Mouse (Mus musculus): ENCODE measurements around the gene Actn1. TPM values are rescaled to one million over a fixed set of nuclear protein-coding genes. Genes with fewer than 3 reads are reported as not detected.
A peak's percentile ranks its signal among the peaks of the same experiment; 100 is the strongest.

Gene Actn1
- polyA plus RNA-seq, 1 experiment from 2014 or later = 8.3 TPM

DNA sequence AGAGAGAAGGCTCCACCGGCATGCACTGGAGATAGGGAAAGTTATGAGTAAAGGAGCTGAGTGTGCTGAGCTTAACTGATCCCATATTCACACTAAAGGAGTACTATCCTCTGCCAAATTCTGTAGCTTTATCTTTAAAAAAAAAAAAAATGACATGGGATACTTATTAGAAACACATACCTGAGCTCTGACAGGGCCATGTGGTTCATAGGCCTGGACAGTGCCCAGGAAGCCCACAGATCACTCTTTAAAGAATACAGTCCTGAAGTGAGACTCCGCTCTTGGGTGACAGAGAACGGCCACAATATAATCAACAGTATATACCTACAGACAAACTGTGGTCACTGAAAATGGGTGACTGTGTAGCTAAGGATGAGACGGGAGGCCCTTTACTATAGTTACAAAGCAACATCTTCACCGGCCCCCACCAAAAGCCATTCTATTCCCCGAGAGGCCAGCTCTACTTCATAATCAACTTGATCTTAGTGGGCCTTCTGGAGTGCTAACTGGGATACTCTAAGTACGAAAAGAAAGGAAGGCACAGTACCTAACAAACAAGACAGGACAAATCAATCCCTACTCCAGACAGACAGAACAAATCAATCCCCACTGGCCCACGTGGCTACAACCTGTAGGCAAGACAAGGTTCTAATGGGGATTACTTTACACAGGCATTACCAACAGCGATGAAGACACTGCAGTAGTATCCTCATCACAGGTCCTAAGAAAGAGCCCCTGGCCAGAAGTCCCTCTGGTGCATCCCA lies 27.9 kb downstream of the Actn1 start:
- ATAC-seq = no peak

DNA sequence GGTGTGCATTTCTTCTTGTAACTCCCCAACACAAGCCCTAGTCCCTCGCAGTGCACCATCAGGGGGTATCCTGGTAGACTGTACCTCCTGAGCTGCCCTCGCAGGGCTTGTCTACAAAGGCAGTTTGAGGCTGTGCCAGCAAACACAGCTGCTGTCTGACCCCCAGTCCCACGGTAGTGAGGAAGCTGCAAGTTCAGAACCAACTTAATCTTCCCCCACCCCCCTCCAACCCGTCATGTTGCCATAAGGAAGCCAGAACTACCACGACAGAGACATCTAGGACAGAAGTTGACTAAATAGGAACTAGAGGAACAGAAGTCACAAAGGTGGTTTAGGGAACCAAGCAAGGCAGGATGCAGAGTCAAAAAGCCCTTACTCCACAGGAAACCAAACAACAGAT lies 28.9 kb downstream of the Actn1 start:
- H3K9ac ChIP-seq (ENCODE audit: low read depth, low read length) = no peak overlapping the region
- H3K4me1 ChIP-seq (ENCODE audit: control insufficient read depth, insufficient read depth, low read depth, low read length) = peaks cover 30% of the 10 kb centered on the region
- no peak for ATAC-seq
- no peaks in the 10 kb centered on the region for H3K27me3 ChIP-seq (replicated peaks; ENCODE audit: control insufficient read depth, insufficient read depth, low read length)
- peak overlapping the region; percentile 40; the same call in 1 of the 2 replicates for H3K27ac ChIP-seq (ENCODE audit: low read depth, low read length)
- no peak overlapping the region for H3K4me3 ChIP-seq (ENCODE audit: low read length)
- no peaks in the 10 kb centered on the region for H3K9me3 ChIP-seq (ENCODE audit: control insufficient read depth, low read length)
- H3K4me2 ChIP-seq (ENCODE audit: low read length) = no peak overlapping the region
- H3K36me3 ChIP-seq (ENCODE audit: control insufficient read depth, insufficient read depth, low read length) = no peaks in the 10 kb centered on the region
- 29% methylated on average over 5 of the region's 5 CpGs for WGBS

More for the DNA sequence above, 27.9 kb downstream of the Actn1 start:
- Histone ChIP-seq H3K4me1 (ENCODE audit: control insufficient read depth, insufficient read depth, low read depth, low read length) (peaks cover 30% of the 10 kb centered on the region), H3K9ac (ENCODE audit: low read depth, low read length) (no peak overlapping the region), H3K4me3 (ENCODE audit: low read length) (no peak overlapping the region), H3K4me2 (ENCODE audit: low read length) (no peak overlapping the region), H3K36me3 (ENCODE audit: control insufficient read depth, insufficient read depth, low read length) (no peaks in the 10 kb centered on the region), H3K27me3 (replicated peaks; ENCODE audit: control insufficient read depth, insufficient read depth, low read length) (no peaks in the 10 kb centered on the region), H3K9me3 (ENCODE audit: control insufficient read depth, low read length) (no peaks in the 10 kb centered on the region), H3K27ac (ENCODE audit: low read depth, low read length) (no peak overlapping the region)
- 91% methylated on average over 9 of the region's 9 CpGs for WGBS

DNA sequence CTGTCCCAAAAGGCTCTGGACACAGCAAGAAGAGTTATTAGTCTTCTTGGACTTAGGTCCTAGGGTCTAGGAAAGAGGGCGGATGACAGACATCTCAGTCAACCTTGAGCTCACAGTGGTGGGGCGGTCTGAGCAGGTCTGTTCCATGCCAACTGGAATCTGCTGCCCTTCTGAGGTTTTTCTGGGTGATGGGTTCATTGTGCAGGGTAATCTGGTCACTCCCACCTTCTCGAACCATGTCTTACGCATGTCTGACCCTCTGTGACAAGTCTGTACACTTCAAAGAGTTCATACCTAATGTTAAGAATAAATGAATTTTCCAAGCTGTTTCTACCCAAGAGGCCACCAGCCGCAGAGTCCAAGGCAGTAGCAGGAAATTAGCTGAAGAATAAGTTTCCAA lies 29.3 kb downstream of the Actn1 start:
- no peak for ATAC-seq
- H3K4me2 ChIP-seq (ENCODE audit: low read length) = no peak overlapping the region
- WGBS = 61% methylated on average over 5 of the region's 5 CpGs
- H3K4me1 ChIP-seq (ENCODE audit: control insufficient read depth, insufficient read depth, low read depth, low read length) = peaks cover 30% of the 10 kb centered on the region
- H3K4me3 ChIP-seq (ENCODE audit: low read length) = no peak overlapping the region
- peak overlapping the region; percentile 40; the same call in 1 of the 2 replicates for H3K27ac ChIP-seq (ENCODE audit: low read depth, low read length)
- no peaks in the 10 kb centered on the region for H3K27me3 ChIP-seq (replicated peaks; ENCODE audit: control insufficient read depth, insufficient read depth, low read length)
- no peaks in the 10 kb centered on the region for H3K36me3 ChIP-seq (ENCODE audit: control insufficient read depth, insufficient read depth, low read length)
- H3K9ac ChIP-seq (ENCODE audit: low read depth, low read length) = no peak overlapping the region
- H3K9me3 ChIP-seq (ENCODE audit: control insufficient read depth, low read length) = no peaks in the 10 kb centered on the region

DNA sequence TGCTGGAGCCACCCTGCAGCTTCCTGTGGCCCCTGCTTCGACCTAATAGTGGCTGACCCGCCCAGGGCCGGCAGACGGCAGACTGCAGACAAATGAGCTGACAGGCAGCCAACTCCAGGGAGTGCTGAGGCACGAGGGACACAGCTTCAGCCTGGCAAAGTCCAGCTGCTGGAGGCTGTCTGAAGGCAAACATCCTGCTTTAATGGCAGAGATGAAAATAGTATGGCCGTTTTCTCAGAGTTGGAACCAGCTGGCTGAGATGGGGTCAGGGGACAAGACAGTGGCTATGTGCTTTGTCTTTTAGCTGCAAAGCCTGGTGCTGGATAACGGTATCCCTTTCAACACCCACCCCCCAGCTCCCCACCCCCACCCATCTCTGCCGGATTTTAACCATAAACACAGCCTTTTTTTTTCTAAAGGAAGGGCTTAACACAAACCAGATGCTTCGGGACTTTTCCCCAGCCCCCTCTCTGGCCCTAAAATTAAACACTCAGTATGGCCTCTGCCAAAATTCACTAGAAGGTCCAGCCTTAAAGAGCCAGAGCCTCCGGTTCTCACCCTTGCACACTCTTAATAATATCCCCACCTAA lies 30.0 kb downstream of the Actn1 start:
- Histone ChIP-seq H3K27ac (ENCODE audit: low read depth, low read length) (peak overlapping the region; percentile 52), H3K27me3 (replicated peaks; ENCODE audit: control insufficient read depth, insufficient read depth, low read length) (no peaks in the 10 kb centered on the region), H3K4me2 (ENCODE audit: low read length) (no peak overlapping the region; the same call in 1 of the 2 replicates), H3K9me3 (ENCODE audit: control insufficient read depth, low read length) (no peaks in the 10 kb centered on the region), H3K4me1 (ENCODE audit: control insufficient read depth, insufficient read depth, low read depth, low read length) (peaks cover 30% of the 10 kb centered on the region), H3K4me3 (ENCODE audit: low read length) (no peak overlapping the region), H3K9ac (ENCODE audit: low read depth, low read length) (no peak overlapping the region), H3K36me3 (ENCODE audit: control insufficient read depth, insufficient read depth, low read length) (no peaks in the 10 kb centered on the region)
- 4% methylated on average over 10 of the region's 10 CpGs for WGBS
- ATAC-seq = peak; percentile 78

DNA sequence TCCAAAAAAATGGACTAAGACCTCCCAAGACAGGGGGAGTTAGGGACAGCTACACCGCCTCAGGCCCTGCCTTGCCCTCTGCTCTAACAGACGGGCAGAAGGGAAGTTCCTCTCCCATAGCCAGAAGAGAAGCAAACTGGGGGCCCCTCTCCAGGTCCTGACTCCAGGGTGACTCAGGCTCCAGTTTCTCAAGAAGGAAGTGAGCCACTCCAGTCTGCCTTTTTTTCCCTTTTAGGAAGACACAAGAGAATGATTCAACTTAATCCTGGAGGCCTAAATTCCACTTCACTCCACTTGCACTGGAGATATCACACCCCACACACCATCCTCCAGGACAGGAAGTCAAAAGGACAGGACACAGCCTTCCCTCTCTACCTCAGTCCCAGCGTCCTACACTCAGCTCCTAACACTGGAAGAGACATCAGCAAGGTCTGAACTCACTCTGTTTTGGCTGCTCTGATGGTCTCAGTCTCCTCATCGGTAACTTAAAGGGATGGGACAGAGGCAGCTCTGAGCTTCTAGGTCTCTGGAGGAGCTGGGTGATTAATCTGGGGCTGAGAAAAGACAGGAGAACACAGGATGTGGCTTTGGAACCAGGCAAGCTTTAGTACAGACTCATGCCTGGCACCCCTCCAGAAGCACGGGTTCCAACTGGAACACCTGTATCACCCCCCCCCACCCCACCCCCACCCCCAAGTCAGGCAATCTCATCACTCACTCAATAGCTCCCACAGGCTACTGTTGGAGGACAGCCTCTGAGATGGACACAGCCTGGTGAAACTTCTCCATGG lies 31.0 kb downstream of the Actn1 start:
- H3K9me3 ChIP-seq (ENCODE audit: control insufficient read depth, low read length) = no peaks in the 10 kb centered on the region
- no peaks in the 10 kb centered on the region for H3K27me3 ChIP-seq (replicated peaks; ENCODE audit: control insufficient read depth, insufficient read depth, low read length)
- H3K9ac ChIP-seq (ENCODE audit: low read depth, low read length) = no peak overlapping the region
- no peak overlapping the region; the same call in 1 of the 2 replicates for H3K27ac ChIP-seq (ENCODE audit: low read depth, low read length)
- WGBS = 56% methylated on average over 5 of the region's 5 CpGs
- H3K4me1 ChIP-seq (ENCODE audit: control insufficient read depth, insufficient read depth, low read depth, low read length) = peaks cover 30% of the 10 kb centered on the region
- ATAC-seq = no peak
- H3K36me3 ChIP-seq (ENCODE audit: control insufficient read depth, insufficient read depth, low read length) = no peaks in the 10 kb centered on the region
- H3K4me3 ChIP-seq (ENCODE audit: low read length) = no peak overlapping the region
- no peak overlapping the region for H3K4me2 ChIP-seq (ENCODE audit: low read length)

DNA sequence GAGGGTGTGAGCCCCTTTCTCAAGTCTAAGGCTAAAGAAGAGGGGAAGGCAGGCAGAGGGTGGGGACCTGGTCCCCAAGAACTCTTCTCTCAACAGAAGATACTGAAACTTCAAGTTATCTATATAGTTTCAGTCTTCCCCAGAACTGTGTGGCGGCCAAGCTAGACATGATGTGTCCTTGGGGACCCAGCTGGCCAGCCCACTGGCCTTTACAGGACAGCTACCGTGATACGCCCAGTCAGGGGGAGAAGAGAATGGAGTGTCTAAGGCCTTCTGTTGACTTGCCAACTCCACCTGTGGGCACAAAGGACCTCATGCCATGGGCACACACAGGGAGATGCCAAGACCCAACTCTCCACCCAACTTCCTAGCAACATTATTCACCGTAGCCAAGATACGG lies 31.8 kb downstream of the Actn1 start:
- H3K36me3 ChIP-seq (ENCODE audit: control insufficient read depth, insufficient read depth, low read length) = no peaks in the 10 kb centered on the region
- H3K4me2 ChIP-seq (ENCODE audit: low read length) = no peak overlapping the region
- H3K27ac ChIP-seq (ENCODE audit: low read depth, low read length) = no peak overlapping the region
- no peak for ATAC-seq
- no peaks in the 10 kb centered on the region for H3K27me3 ChIP-seq (replicated peaks; ENCODE audit: control insufficient read depth, insufficient read depth, low read length)
- H3K9ac ChIP-seq (ENCODE audit: low read depth, low read length) = no peak overlapping the region
- no peak overlapping the region for H3K4me3 ChIP-seq (ENCODE audit: low read length)
- peaks cover 30% of the 10 kb centered on the region for H3K4me1 ChIP-seq (ENCODE audit: control insufficient read depth, insufficient read depth, low read depth, low read length)
- H3K9me3 ChIP-seq (ENCODE audit: control insufficient read depth, low read length) = no peaks in the 10 kb centered on the region
- 77% methylated on average over 5 of the region's 5 CpGs for WGBS

DNA sequence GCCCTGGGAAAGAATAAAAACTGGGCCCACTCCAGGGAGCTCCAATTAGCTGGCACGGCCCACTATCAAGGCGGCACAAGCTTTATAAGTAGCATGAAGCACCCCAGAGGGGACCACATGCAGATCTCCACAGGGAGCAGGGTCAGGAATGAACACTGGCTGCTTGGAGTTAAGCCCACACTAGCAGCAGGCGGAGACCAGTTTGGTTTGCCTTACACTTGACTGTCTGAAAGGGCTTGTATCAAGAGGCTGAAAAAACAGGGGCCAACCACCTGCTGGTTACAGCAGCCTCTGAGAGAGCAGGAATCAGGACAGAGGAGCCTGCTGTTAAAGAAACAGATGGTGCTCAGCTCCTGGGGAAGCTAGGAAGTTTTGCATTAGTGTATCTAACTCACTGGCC lies 32.3 kb downstream of the Actn1 start:
- Histone ChIP-seq H3K4me3 (ENCODE audit: low read length) (no peak overlapping the region), H3K9ac (ENCODE audit: low read depth, low read length) (no peak overlapping the region), H3K36me3 (ENCODE audit: control insufficient read depth, insufficient read depth, low read length) (no peaks in the 10 kb centered on the region), H3K4me1 (ENCODE audit: control insufficient read depth, insufficient read depth, low read depth, low read length) (peaks cover 30% of the 10 kb centered on the region), H3K27ac (ENCODE audit: low read depth, low read length) (no peak overlapping the region), H3K9me3 (ENCODE audit: control insufficient read depth, low read length) (no peaks in the 10 kb centered on the region), H3K27me3 (replicated peaks; ENCODE audit: control insufficient read depth, insufficient read depth, low read length) (no peaks in the 10 kb centered on the region), H3K4me2 (ENCODE audit: low read length) (no peak overlapping the region)
- 9% methylated on average over 3 of the region's 3 CpGs for WGBS
- peak; percentile 60; the same call in 1 of the 2 replicates for ATAC-seq

DNA sequence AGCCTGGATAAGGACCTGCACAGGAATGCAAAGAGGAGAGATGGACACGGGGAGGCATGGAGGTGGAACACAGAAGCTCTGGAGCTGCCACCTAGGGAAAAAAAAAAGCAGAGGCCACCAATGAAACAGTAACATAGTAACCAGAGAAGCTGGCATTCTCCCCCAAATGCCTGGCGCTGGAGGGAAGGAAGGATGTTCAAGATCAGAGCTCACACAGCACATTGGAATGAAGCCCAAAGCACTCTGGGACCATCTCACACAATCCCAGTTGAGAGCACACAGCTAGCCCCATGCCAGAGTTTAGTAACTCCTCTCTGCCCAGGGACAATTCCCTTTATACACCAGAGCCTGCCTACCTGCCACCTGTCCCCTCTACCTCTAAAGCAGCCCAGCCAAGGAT lies 34.1 kb downstream of the Actn1 start:
- no peak overlapping the region for H3K4me2 ChIP-seq (ENCODE audit: low read length)
- H3K27ac ChIP-seq (ENCODE audit: low read depth, low read length) = no peak overlapping the region
- peaks cover 23% of the 10 kb centered on the region for H3K4me1 ChIP-seq (ENCODE audit: control insufficient read depth, insufficient read depth, low read depth, low read length)
- 64% methylated on average over 2 of the region's 2 CpGs for WGBS
- H3K27me3 ChIP-seq (replicated peaks; ENCODE audit: control insufficient read depth, insufficient read depth, low read length) = no peaks in the 10 kb centered on the region
- H3K36me3 ChIP-seq (ENCODE audit: control insufficient read depth, insufficient read depth, low read length) = no peaks in the 10 kb centered on the region
- no peak overlapping the region for H3K4me3 ChIP-seq (ENCODE audit: low read length)
- no peaks in the 10 kb centered on the region for H3K9me3 ChIP-seq (ENCODE audit: control insufficient read depth, low read length)
- H3K9ac ChIP-seq (ENCODE audit: low read depth, low read length) = no peak overlapping the region
- ATAC-seq = no peak

DNA sequence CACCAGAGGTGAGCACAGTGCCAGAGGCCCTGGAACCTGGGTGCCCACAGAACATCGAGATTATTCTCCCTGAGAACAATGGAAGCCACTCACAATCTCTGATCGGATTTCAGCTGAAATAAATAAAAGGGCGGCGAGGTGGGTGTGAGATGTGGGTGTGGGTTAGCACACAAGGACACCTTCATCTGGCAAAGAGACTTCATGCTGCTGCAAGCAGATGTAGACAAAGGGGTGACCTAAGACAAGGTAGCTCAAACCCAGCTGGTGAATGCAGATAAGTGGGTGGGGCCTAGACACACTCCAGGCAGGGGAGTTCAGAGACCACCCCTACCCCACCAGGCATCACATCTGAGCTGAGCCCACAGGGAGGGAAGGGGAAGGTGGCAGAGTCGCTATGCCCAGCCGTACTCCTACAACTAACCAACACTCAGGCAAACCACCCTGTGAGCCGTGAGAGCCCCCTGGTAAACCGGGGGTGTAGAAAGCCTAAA lies 35.9 kb downstream of the Actn1 start:
- Histone ChIP-seq H3K27ac (ENCODE audit: low read depth, low read length) (no peak overlapping the region), H3K27me3 (replicated peaks; ENCODE audit: control insufficient read depth, insufficient read depth, low read length) (no peaks in the 10 kb centered on the region), H3K4me2 (ENCODE audit: low read length) (no peak overlapping the region), H3K9ac (ENCODE audit: low read depth, low read length) (no peak overlapping the region), H3K36me3 (ENCODE audit: control insufficient read depth, insufficient read depth, low read length) (no peaks in the 10 kb centered on the region), H3K4me1 (ENCODE audit: control insufficient read depth, insufficient read depth, low read depth, low read length) (peaks cover 11% of the 10 kb centered on the region), H3K9me3 (ENCODE audit: control insufficient read depth, low read length) (no peaks in the 10 kb centered on the region), H3K4me3 (ENCODE audit: low read length) (no peak overlapping the region)
- 63% methylated on average over 8 of the region's 8 CpGs for WGBS
- no peak for ATAC-seq
